Mouse (Mus musculus): Measurements from ENCODE around the gene Maneal. TPM values are rescaled to one million over a fixed set of nuclear protein-coding genes. Genes with fewer than 3 reads are reported as not detected.

Maneal gene
- polyA plus RNA-seq (2012; rRNA removed): 0.01 and 0.02 TPM in 2 replicates

DNA sequence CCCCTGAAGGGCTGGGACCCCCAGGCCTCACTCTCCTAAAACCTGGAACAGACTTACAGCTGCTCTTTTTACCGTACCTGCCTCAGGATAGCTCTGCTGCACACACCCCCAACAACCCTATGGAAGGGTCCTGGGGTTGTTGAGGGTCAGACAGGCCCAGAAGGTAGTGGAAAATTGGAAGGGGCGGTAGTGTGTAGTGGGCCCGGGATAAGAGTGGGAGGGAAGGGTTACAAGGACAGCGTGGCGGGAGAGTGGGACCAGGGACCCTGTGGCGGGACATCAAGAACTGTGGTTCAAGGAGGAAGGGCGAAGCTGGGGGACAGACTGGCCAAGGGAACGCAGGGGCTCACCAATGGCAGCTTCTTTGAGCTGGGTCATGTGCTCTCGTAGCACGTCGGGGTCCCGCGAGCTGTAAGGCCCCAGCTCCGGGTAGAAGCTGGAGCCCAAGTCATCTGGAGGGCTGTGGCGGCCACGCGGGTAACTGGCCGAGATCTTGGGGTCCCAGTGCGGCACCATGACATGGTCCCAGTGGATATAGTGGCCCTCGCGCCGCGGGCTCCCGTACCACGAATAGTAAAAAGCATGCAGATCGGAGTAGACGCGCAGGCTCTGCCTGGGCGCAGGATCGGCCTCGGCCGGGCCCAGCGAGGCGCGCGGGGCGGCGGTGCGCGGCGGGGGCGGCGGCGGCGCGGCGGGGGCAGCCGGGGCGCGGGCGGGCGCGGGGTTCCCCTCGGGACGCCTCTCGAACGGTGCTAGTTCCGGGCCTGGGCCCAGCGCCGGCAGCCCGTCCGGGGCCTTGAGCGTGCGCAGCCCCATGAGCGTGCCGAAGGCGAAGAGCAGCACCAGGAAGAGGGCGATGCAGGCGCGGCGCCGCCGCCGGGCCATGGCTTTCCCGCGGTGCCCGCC, at the start of gene Maneal:
Gene Maneal (minus strand): TSS at position 889 of the 906 bp plus-strand sequence.

DNA sequence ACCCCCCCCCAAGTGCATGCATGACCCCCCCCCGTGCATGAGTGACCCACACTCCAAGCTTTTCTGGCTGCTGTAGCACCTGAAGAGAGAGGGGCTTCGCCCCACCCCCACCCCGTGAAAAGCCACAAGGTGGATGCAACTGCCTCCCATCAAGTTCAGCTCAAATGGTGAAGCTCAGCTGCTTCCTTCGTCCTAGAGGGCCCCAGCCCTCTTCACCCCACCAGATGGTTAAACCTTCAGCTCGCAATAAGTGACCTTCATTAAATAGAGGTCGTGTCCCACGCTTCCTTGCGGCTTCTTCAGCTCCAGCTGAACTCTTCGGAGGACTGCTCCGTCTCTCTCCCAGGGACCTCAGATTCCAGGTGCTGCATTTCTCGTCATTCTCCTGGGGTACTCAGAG, 18.6 kb upstream of the Maneal start, which contains the start of gene Epha10:
Gene Epha10 (plus strand): TSS at position 301 of the 400 bp plus-strand sequence.

DNA sequence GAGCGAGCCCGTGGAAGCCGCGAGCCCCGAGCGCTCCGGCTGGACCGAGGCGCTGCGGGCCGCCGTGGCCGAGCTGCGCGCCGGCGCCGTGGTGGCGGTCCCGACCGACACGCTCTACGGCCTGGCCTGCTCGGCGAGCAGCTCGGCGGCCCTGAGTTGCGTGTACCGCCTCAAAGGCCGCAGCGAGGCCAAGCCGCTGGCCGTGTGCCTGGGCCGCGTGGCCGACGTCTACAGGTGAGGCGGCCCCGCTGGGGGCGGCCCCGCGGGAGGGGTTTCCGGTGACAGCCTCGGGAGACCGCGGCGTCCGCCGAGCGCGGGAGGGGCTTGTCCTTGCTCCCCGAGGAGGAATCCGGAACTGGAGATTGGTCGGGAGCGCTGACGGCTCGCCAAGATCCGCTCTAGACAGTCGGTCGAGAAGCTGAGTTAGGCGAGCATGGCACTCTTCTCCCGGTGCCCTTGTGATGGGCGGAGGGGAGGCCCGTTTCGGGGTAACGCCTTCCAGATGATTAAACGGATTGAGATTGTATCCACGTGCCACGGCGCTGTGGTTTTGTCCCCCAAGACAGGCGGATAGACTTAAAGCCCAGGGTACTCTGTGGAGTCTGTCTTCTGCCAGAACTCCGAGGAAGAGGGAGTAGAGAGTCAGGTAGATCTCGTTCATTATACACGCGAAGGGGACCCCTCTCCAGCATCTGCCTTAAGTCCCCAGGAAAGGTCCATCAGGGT, 10.9 kb downstream of the Maneal start, which contains the start of gene 1110065P20Rik:
Gene 1110065P20Rik (minus strand): TSS at position 264 of the 726 bp plus-strand sequence.

DNA sequence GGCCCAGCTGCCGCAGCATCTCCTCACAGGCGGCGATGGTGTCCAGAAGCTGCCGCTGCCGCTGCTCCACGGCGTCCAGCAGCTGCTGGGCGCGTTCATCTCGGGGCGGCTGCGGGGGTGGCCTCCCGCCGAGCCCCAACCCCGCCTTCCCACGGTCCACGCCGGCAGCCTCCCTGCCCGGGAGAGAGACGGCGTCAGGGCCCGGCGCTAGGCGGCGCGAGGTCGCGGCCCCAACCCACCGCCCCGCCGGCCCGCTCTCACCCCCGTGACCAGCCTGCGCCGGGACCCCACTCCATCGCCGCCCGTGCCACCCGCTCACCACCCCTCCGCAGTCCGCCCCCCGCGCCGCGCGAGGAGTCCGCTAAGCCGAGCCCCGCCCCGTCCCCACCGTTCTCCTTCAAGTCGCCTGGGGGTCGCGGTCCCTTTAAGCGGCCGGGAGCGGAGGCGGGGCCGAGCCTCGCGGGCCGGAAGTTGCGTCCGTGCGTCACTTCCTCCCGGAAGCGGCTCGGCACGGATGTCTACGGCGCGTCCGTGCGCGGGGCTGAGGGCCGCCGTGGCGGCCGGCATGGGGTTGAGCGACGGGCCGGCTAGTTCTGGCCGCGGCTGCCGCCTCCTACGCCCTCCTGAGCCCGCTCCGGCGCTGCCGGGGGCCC, 11.6 kb downstream of the Maneal start, which contains the start of gene Yrdc:
Gene Yrdc (plus strand): TSS at position 419 of the 653 bp plus-strand sequence.

Other genes starting within 250 kb of the Maneal start
- not detected in 2 replicates for gene Pou3f1, start 205.4 kb downstream of the Maneal start, polyA plus RNA-seq (2012; rRNA removed)
- 13.6 and 14.1 TPM in 2 replicates for gene Utp11, start 168.6 kb downstream of the Maneal start, polyA plus RNA-seq (2012; rRNA removed)
- gene Fhl3, start 161.5 kb downstream of the Maneal start, polyA plus RNA-seq (2012; rRNA removed): 2.8 and 3.4 TPM in 2 replicates
- 25.6 and 27.2 TPM in 2 replicates for gene Sf3a3, start 147.4 kb downstream of the Maneal start, polyA plus RNA-seq (2012; rRNA removed)
- 22.5 and 25.6 TPM in 2 replicates for gene Inpp5b, start 120.3 kb downstream of the Maneal start, polyA plus RNA-seq (2012; rRNA removed)
- gene Mtf1, start 60.1 kb downstream of the Maneal start, polyA plus RNA-seq (2012; rRNA removed): 4.7 and 4.8 TPM in 2 replicates
- 18.8 and 20.6 TPM in 2 replicates for gene Yrdc, start 11.5 kb downstream of the Maneal start, polyA plus RNA-seq (2012; rRNA removed)
- gene 1110065P20Rik, start 11.0 kb downstream of the Maneal start, polyA plus RNA-seq (2012; rRNA removed): 12.8 and 14.5 TPM in 2 replicates
- gene Epha10, start 18.7 kb upstream of the Maneal start, polyA plus RNA-seq (2012; rRNA removed): not detected in 2 replicates
- 4.1 and 5.5 TPM in 2 replicates for gene 9930104L06Rik, start 74.9 kb upstream of the Maneal start, polyA plus RNA-seq (2012; rRNA removed)
- 34.6 and 37.1 TPM in 2 replicates for gene Cdca8, start 77.1 kb upstream of the Maneal start, polyA plus RNA-seq (2012; rRNA removed)
- gene Rspo1, start 124.3 kb upstream of the Maneal start, polyA plus RNA-seq (2012; rRNA removed): 1.7 and 2.2 TPM in 2 replicates
- gene Gnl2, start 154.4 kb upstream of the Maneal start, polyA plus RNA-seq (2012; rRNA removed): 21.8 and 26.2 TPM in 2 replicates
- gene Dnali1, start 203.5 kb upstream of the Maneal start, polyA plus RNA-seq (2012; rRNA removed): 0.04 TPM in 1 of 2 replicates, not detected in the other
- 7.1 and 7.5 TPM in 2 replicates for gene Snip1, start 204.5 kb upstream of the Maneal start, polyA plus RNA-seq (2012; rRNA removed)
- 8.4 and 10.1 TPM in 2 replicates for gene Meaf6, start 223.0 kb upstream of the Maneal start, polyA plus RNA-seq (2012; rRNA removed)

Data from liver, embryonic 18 days (tissue).